Mouse (Mus musculus) small intestine, adult 2 months (tissue): Measurements from ENCODE around the gene Lyrm1.

Experiments
- CTCF ChIP-seq: fragments of 200-500 bp; IDR thresholded peaks from 2 replicates; pipeline ENCODE4 v1.5.1; 2012; ENCODE audit warnings: low read depth, mild to moderate bottlenecking, control low read depth, inconsistent platforms, low read length, moderate library complexity, mixed read lengths; ENCODE audit not compliant: insufficient replicate concordance, insufficient read length; ENCODE audit errors: extremely low read depth
- POLR2A ChIP-seq: fragments of 200-500 bp; IDR thresholded peaks from 2 replicates; pipeline ENCODE4 v1.6.1; 2012; ENCODE audit warnings: low read depth, mild to moderate bottlenecking, control low read depth, inconsistent platforms, low read length, moderate library complexity

DNA sequence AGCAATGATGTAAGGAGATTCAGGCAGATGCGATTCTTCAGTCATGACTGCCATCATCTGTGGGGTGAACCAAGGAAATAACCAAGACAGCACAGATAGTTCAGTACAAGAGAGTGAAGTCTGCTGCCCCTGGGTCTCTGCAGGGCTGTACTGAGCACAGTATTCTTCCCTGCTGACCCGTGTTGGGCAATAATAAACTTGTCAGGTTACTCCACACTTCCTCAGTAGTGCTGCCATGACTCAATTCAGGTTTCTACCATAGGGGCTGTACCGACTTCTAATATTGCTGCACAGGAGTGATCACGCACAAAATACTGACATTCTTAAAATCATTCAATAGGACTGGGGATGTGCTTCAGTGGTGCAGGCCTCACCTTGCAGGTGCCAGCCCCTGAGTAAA is 16.5 kb upstream of the Lyrm1 start:
- TF ChIP-seq CTCF (no peak), POLR2A (no peak)
